Mouse (Mus musculus): ENCODE data around the gene Fcf1.

Fcf1 gene

DNA sequence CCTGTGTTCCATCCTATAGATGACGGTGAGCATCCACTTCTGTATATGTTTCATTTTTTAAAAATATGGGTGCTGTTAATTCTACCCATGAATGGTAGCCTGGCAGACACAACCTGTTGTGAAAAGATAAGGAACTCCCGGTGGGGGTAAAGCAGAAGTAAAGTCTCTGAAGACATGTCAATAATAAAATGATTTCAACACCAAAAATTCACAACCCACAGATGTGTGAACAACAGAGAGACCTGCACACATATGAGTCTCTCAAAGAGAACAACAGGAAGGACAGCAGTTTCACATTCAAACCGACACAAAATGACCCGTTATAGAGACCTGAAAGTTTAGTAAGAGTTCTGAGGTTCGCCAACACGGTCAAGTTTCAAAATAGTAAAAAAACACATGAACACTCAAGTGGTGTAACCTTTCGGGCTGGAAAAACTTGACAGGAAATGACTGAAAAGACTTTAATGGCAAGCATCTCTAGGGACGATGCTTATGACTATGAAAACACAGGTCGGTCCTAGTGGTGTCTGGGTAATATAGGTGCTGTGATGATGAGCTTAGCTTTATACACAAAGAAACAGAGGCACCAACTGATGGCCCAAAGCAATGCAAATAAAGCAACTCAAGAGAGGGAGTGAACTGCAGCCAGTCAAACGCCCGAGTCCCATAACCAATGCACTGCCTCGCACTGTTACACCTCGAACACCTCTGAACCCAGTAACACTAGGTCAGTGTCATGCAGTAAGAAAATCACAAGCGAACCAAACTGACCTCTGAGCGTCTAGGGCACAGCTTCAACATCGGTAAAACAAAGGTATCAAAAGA is 1.7 kb upstream of the Fcf1 start:
- no peak for ATAC-seq (ENCODE audit: low TSS enrichment)

DNA sequence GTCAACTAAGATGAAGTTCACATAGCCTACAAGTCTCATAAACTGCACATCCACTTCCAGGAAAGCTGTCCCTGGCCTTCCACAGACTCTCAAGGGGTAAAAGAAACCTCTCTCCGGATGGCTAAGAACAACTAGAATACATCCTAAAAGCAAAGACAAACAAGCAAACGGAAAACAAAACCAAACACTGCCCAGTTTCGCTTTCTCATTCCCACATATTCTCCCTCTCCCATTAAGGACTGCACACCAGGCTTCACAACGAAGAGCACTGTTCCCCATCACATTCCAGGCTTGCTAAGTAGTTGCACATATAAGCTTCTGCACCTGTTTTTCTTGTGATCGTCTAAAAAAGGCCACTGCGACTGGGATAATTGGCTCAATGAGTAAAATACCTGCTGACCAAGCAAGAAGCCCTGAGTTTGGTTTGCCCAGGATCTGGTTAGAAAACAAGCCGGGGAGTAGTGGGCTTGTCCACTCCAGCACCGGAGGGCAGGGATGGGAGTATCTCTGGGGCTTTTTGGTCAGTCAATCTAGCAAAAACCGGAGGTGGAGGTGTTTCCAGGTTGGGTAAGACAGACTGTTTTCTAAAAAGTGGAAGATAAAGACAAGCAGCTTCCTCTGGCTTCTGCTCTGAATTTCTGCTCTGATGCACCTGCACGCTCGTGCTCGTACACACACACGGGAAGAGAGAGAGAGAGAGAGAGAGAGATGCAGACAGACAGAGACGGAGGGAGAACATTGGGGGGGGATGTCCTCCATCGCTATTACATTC is 855 bp upstream of the Fcf1 start:
- ATAC-seq (ENCODE audit: low TSS enrichment), result no peak

DNA sequence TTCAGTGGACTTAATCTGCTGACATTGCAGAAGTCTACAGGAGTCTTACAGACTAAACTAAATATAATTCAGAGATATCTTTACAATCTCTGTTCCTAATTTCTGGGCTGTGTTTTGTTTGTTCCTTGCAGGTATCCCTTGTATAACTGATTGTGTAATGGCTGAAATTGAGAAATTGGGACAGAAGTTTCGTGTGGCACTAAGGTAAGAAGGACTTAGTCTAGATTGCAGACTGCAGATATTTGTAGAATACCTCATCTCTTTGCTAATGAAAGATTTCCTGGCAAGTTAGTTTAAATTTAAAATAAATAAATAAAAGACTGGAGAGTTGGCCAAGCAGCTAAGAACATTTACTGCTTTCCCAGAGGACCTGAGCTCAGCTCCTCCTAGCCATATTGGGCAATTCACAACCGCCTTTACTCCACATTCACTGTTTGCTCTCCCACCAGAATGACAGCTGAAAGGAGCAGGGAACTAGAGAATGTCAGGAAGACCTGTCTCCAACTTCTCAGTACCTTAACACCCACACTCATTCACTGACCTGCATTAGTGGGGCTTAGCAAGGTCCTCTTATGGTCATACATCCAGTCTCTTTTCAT is 8.7 kb downstream of the Fcf1 start:
- ATAC-seq (ENCODE audit: low TSS enrichment), result no peak

DNA sequence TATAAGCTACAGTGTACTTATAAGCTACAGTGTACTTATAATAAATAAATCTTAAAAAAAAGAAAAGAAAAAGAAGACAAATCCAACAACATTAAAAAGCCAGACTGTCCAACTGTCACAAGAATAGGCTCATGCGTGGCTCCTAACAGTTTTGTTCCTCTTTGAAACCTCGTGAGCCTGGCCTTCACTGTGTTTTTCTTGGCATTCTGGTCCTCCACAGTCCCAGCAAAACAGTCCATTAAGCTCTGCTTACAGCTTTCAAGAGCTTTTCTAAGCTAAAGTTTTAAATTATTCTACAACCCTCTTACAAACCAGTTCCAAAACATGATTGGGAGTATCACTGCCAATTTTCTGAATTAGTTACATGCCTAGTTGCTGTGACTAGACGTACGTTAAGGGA is 18.8 kb downstream of the Fcf1 start:
- ATAC-seq (ENCODE audit: low TSS enrichment), result no peak

DNA sequence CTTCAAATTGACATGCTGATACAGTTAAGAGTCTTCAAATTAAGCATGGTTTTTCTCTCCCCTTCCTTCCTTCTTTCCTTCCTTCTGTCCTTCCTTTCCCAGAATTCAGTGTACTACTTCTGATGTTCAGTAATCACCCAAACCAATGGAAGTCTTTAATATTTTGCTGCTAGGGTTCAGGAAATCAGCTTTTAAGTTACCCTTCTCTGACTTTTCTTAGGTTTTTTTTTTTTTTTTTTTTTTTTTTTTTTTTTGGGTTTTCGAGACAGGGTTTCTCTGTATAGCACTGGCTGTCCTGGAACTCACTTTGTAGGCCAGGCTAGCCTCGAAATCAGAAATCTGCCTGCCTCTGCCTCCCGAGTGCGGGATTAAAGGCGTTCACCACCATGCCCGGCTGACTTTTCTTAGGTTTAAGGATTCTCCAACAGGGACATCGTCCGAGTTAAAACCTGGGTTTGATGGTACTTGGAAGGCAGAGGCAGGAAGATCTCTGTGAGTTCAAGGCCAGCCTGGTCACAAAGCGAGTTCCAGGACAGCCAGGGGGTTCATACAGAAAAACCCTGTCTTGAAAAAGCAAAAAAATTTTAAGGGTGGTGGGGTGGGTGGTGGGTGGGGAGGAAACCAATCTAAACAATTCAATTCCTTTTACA is 24.5 kb downstream of the Fcf1 start:
- no peak for ATAC-seq (ENCODE audit: low TSS enrichment)

DNA sequence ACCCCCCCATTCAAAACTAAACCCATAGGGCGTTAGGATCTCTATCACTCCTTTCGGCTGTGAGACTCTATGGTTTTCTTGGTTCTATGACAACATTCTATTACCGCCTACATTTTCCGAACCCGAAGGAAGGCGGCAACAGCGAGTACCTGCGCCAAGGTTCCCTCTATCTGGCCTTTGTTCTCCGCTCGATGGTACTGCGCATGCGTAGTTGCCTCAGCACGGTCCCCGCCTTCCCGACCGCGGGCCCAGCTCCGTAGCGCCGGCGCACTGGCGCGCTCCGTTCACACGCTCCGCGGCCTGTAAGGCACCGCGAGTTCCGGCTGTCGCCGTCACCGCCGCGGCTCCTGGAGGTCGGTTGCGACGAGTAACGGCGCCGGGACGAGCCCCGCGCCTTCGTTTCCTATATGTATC is 25.4 kb downstream of the Fcf1 start, which contains the start of gene Ylpm1:
Ylpm1 (plus strand) TSS at position 239 of the 414 bp plus-strand sequence.
- ATAC-seq (ENCODE audit: low TSS enrichment), result peak; percentile 96

DNA sequence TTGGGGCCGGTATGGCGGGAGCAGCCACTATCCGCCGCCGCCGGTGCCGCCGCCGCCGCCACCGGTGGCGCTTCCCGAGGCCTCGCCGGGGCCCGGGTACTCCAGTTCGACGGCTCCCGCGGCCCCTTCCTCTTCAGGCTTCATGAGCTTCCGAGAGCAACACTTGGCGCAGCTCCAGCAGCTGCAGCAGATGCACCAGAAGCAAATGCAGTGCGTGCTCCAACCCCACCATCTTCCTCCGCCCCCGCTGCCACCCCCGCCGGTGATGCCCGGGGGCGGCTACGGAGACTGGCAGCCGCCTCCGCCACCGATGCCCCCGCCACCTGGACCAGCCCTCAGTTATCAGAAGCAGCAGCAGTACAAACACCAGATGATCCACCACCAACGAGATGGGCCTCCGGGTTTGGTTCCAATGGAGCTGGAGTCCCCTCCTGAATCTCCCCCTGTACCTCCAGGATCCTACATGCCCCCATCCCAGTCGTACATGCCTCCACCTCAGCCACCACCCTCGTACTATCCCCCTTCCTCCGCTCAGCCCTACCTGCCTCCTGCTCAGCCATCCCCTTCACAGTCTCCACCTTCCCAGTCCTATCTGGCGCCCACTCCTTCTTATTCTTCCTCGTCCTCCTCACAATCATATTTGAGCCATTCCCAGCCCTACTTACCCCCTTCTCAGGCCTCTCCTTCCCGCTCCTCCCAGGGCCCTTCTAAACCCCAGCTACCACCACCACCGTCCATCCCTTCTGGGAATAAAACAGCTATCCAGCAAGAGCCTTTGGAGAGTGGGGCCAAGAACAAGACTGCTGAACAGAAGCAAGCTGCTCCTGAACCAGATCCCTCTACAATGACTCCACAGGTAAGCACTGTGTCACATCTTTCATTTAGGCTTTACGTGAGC is 26.1 kb downstream of the Fcf1 start:
- ATAC-seq (ENCODE audit: low TSS enrichment), result peak; percentile 42

DNA sequence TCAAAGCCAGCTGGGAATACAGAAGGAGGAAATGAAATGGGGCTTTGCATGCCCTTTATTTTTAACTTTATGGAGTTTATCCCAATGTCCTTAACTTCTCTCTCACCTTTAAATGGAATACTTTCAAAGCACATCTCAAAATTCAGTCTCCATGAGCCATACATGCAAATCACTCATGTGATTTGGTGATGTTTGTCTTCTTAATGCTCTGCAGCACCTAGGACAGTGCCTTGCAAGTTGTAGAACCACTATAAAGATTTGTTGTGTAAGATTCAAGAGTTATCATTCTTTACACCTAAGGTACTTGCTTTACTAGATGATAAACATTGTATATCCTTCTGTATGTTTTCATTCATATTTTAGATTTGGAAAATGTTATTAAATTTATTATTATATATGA is 28.4 kb downstream of the Fcf1 start:
- no peak for ATAC-seq (ENCODE audit: low TSS enrichment)

DNA sequence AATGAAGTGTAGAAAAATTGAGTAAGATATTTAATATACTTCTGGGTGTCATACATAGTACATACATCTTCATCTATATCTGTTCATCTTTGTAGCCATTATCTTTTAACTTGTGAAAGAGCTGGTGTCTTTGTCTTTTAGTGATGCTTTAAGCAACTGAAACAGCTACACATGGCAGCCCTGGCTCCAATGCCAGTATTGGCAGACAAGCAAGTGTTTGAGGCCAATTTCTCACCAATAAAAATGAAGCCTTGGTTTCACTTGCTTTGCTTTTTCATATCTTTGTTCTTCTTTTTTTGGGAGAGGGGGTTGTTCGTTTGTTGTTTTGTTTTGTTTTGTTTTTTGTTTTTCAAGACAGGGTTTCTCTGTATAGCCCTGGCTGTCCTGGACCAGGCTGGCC is 35.5 kb downstream of the Fcf1 start:
- ATAC-seq (ENCODE audit: low TSS enrichment), result no peak

DNA sequence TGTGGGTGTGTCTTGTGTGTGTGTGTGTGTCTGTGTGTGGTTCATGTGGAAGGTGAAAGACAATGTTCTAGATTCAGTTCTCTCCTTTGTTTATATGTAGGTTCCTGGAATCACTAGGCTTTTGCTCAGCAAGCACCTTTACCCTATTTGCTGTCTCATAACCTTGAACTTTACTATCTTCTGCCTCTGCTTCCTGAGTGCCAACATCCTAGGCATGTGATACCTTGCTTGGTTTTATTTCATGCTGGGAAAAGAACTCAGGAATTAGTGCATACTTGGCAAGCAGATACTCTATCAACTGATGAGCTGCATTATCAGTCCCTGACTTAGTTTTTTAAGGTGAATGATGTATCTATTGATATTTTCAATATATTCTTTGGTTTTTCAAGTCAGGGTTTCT is 36.3 kb downstream of the Fcf1 start:
- no peak for ATAC-seq (ENCODE audit: low TSS enrichment)

DNA sequence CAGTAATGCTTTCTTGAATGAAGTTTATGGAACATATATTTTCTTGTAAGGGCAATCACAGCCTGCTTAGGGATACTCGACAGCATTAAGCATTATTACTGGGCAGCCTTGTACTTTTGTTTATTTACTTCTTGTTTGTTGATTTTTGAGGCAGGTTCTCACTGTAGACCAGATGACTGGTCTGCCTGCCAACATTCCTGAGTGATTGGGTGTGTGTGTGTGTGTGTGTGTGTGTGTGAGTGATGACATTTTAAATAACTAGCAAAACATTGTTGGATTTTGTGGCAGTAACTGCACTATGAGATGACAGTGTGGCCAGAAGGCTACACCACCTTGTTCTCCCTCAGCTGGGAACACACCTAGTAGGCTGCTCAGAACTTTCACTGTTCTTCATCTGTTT is 39.1 kb downstream of the Fcf1 start:
- no peak for ATAC-seq (ENCODE audit: low TSS enrichment)

DNA sequence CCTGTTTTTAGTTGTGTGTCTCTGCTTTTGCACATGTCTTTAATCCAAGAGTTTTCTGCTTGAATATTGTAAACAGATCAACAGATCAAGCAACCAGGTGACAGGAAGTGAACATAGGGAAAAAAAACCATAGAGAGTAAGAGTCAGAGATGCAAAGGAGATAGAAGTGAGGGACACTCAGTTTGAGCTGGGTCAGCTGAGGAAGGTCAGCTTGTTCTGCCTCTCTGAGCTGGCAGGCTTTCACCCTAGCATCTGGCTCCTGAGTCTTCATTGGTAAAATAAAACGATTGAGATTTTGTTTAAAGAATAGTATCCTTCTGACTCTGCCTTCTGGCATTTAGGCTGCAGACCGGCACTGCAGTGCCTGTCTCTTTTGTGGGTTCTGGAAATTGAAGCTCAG is 39.8 kb downstream of the Fcf1 start:
- ATAC-seq (ENCODE audit: low TSS enrichment), result no peak

DNA sequence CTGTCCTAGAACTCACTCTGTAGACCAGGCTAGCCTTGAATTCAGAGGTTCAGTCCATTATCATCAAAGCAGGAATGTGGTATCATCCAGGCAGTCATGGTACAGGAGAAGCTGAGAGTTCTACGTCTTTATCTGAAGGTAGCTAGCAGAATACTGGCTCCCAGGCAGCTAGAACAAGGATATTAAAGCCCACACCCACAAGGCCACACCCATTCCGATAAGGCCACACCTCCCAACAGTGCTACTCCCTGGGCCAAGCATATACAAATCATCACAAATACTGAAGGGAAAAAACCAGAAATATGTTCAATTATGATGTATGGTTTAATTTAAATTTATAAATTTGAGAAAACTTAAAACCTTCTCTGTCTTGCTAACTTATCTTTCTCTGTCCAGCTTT is 41.5 kb downstream of the Fcf1 start:
- ATAC-seq (ENCODE audit: low TSS enrichment), result no peak

DNA sequence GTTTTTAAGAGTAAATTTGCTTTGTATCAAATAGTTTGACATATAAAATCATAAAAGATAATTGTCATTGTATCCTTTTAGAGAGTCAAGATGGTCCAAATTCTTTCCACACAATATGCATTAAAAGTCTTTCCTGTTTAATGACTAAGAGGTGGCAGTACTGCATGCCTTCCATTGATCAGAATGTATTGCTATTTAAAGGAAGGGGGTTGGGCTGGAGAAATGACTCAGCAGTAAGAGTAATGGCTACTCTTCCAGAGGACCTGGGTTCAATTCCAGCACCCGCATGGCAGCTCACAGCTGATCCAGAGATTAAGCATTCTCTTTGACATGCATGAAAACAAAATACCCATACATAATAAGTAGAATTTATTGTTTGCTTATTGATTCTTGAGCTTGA is 51.4 kb downstream of the Fcf1 start:
- no peak for ATAC-seq (ENCODE audit: low TSS enrichment)

DNA sequence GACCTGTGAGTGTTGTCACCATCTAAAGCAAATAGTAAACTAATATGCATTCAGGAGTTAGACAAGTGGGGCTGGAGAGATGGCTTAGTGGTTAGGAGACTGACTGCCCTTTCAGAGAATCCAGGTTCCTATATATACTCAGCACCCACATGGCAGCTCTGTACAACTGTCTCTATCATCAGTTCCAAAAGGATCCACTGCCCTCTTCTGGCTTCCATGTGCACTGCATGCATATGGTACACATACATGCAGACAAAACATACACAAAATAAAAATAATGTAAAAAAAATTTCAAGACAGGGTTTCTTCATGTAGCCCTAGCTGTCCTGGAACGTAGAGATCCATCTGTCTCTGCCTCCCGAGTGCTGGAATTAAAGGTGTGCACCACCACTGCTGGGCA is 62.0 kb downstream of the Fcf1 start:
- no peak for ATAC-seq (ENCODE audit: low TSS enrichment)
